Mouse (Mus musculus): ENCODE results near the gene Ptpn18.

DNA sequence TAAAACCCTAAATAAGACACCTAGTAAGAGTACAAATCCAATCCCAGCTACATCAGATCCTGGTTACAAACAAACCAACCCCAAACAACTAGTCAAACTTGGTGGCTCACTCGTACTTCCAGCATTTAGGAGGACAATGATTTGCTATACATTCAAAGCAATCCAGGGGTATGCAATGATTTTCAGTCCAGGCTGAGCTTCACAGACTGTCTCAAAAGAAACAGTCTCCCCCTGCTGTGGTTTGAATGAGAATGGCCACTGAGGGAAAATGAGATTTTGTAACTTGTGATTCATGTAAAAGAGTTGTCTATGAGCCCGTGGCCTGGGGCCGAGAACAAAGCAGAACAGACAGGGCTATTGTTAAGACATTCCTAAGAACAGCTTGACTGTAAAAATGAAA lies 48.4 kb downstream of the Ptpn18 start:
- TF ChIP-seq CTCF (IDR thresholded peaks at IDR 0.05; ENCODE audit: control insufficient read depth, insufficient read depth, low read length) (no peak), POLR2A (IDR thresholded peaks at IDR 0.05; ENCODE audit: borderline replicate concordance, control insufficient read depth, low read depth, low read length) (no peak)
